Mouse (Mus musculus) urinary bladder, postnatal 14 days (tissue): Measurements from ENCODE around the gene Cxcl13.
A peak's percentile ranks its signal among the peaks of the same experiment; 100 is the strongest.
"Not testable (repeated sequence)": the region's sequence is repeated elsewhere in the genome, so short reads cannot be mapped to it uniquely, and the experiment has no call there.

Source experiments
- DNase-seq: peaks from one replicate; pipeline ENCODE4 v3.0.0; 2021; ENCODE audit warnings: low spot score

The Cxcl13 gene

DNA sequence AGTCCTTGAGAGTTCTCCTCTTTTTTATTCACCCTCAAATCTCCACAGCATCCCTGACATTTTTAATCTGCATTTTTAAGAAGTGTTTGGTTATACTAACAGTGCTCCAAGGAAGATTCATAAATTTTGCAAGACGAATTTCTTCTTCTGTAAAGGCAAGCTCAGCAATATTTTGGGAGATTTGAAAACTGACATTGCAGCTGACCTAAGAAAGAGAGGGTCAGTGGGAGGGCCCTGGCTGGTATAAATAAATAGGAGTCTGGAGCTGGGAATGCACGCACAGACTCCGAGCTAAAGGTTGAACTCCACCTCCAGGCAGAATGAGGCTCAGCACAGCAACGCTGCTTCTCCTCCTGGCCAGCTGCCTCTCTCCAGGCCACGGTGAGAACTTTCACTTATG is at the start of gene Cxcl13:
Gene Cxcl13 (plus strand): TSS at position 301 of the 400 bp plus-strand sequence.
- no peak for DNase-seq

DNA sequence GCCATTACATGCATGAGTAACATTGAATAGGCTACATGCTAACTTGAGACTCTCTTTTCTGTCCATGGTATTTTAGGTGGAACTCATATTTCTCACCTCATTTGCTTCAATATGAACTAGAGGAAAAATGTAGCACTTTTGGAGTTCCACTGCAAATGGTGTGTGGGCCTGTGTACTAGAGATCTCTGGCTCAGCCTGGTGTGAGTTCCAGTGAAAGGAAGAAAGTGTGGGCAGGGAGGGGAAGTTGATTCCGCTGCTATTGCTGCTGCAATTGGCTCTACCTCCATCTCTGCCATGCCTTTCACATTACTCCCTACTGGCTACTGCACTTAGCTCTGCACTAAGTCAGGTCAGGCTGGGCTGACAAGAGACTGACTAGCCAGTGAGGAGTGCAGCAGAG is 45.7 kb upstream of the Cxcl13 start:
- DNase-seq, result no peak

- DNase-seq, result no peak
Observed at GRCm38 (mm10) chr5:95918491-95918890, 38.3 kb upstream of the Cxcl13 start.

- DNase-seq, result no peak
Observed at GRCm38 (mm10) chr5:95924023-95924422, 32.7 kb upstream of the Cxcl13 start.

DNA sequence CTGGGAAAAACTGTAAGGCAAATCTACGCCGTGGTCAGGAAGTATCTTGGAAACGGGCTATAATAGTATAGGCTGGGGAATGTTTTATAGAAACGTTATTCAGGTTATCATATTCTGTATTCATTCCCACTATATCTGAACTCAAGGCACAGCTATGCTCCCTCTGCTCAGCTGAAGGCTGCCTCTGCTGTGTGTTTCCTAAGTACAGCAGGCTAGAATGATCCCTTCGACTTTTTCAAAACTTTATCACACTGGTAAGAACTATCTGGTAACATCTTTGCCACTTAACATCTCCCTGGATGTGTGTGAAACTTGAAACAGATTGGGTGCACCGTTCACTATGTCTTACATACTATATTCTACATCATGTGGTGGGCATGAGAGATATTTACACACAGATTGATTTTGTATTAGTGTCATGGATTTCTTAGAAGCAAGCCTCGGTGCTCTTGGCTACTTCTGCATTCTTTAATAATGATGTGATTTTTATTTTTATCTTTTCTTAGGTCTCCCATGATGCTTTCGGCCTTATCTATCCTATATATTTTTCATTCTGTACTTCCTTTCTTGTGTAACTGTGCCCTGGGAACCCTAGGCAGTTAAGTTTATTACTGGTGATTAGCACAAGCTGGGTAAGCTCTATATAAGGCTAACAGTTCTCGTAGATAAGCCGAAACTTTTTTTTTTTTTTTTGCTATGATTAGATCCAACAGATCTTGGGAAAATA is 31.4 kb upstream of the Cxcl13 start:
- DNase-seq, result no peak

- DNase-seq, result no peak
Observed at GRCm38 (mm10) chr5:95925931-95926263, 30.9 kb upstream of the Cxcl13 start.

DNA sequence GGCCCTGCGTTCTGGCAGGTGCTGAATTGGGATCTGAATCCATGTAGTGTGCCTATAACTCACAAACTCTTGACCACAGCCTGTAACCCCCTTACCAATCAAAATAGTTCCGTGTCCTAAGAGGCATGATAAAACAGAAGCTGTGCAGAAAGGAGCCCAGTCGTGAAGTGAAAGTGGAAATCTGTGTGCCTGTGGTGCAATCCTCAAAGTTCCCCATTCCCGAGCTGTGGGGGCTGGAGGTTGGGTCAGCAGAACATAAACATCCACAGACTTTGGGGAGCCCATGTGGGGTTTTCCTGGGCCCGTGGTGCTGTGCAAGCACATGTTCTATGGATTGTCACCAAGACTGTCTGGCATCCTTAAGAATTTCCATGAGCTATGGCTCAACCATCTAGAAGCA is 21.7 kb upstream of the Cxcl13 start:
- no peak for DNase-seq

- no peak for DNase-seq
Observed at GRCm38 (mm10) chr5:95936068-95936467, 20.7 kb upstream of the Cxcl13 start.

DNA sequence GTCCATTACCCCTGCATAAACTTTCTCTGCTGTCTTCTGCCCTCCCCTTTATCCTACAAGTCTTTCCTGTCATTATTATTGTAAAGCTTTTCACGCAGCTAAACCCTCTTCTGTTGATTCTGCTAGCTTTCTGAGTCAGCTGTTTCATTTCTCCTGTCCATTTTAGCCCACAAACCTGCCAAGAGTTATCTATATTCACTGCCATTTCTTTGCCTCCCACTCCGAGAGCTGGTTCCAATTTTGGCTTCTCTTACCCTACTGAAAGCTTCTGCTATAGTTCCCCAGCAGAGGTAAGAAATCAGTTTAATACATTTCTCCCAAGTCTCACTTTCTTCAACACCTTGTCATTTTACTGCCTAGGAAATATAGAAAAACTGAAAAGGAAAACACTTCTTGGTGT is 19.6 kb upstream of the Cxcl13 start:
- no peak for DNase-seq

- no peak for DNase-seq
Observed at GRCm38 (mm10) chr5:95938044-95938625, 18.6 kb upstream of the Cxcl13 start.

GRCm38 (mm10) chr5:95940682-95941221 is 16.0 kb upstream of the Cxcl13 start:
- DNase-seq, result no peak

DNA sequence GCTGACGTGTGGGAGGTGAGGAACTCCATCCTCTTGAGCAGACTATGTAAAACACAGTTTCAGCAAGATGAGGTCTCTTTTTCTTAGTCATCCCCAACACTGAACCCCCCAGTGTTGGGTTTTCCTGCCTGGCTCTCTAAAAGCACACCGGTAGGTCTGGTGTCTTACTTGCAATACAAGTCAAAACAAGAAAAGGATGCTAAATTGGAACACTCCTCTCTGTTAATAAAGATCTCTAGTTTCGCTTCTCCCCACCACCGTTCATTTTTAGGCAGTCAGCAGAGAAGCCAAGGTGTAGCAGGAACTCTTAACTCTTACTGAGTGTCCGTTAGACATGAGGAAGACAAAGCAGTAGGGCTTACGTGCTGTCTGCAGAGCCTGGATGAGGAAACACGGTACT is 15.2 kb upstream of the Cxcl13 start:
- DNase-seq, result no peak

- DNase-seq, result no peak
Observed at GRCm38 (mm10) chr5:95945120-95945519, 11.6 kb upstream of the Cxcl13 start.

DNA sequence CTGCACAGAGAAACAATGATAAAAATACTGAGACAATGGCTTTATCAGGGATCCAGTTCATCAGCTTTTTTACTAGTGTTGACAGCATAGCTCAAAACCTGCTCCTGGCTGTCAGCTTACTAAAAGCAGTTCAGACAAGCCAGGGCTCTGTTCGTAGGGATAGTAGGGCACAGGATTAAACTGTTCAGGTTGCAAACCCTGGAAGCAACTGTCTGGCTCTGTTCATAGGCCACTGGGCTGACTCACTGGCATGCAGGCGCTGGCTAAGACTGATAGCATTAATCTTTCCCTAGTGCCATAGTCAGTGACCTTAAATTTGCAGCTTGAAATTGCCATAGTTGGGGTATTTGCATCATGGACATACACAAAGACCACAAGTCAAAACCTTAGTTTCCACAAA is 10.4 kb upstream of the Cxcl13 start:
- DNase-seq, result no peak

DNA sequence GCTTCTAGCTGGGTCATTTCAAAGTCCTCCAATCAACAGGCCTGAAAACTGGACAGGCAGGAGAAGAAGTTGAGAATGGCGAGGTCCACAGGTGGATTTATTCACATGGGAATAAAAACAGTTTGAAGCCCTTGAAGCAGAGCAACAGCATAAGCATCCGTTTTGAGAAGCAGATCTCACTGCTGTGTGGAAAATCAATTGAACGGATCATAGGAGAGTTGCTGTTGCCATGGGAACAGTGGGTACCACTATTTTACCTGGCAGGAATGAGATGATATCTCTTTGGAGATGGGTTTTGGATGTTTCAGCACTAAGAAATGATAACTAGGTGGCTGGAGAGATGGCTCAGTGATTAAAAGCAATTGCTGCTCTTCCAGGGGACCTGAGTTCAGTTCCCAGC is 8.1 kb upstream of the Cxcl13 start:
- no peak for DNase-seq

GRCm38 (mm10) chr5:95949946-95950701 is 6.6 kb upstream of the Cxcl13 start:
- DNase-seq, result peak; percentile 45

- no peak for DNase-seq
Observed at GRCm38 (mm10) chr5:95964940-95965339, 8.2 kb downstream of the Cxcl13 start.

DNA sequence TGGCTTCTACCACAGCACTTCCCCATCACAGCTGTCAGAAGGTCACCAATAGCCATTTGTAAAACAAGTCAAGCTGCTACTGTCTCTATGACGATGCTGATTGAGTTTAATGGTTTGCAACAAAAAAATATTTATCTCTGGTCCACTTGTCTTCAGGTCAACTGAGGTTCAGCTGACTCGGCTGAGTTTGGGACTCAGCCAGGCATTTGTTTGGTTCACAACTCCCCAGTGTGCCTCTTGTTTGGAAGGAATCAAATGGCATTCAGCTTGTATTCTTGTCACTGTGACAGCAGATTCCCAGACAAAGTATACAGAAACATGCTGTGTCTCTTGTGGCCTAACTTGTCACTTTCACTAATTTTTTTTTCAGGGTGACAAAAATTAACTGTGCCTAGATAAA is 9.9 kb downstream of the Cxcl13 start:
- no peak for DNase-seq

GRCm38 (mm10) chr5:95970845-95971244 is 14.1 kb downstream of the Cxcl13 start:
- DNase-seq, result peak; percentile 76

DNA sequence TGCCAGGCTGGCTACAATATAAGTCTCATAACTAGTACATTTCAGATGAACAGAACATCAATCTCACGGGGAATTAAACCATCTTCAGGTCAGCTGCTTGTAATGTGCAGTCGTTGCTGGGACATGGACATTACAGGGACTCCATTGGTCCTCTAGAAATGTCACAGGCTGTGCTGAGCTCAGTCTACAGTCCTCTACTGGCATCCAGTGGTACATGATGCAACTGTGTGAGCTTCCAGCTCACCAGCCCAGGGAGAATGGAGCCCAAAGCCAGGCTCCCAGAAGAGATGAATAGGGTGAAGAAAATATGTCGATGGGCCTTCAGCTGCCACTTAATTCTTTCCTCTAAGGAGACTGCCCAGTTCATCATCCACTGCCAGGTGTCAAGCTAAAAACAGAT is 15.5 kb downstream of the Cxcl13 start:
- no peak for DNase-seq

GRCm38 (mm10) chr5:95973806-95974205 is 17.1 kb downstream of the Cxcl13 start:
- not testable (repeated sequence) for DNase-seq

DNA sequence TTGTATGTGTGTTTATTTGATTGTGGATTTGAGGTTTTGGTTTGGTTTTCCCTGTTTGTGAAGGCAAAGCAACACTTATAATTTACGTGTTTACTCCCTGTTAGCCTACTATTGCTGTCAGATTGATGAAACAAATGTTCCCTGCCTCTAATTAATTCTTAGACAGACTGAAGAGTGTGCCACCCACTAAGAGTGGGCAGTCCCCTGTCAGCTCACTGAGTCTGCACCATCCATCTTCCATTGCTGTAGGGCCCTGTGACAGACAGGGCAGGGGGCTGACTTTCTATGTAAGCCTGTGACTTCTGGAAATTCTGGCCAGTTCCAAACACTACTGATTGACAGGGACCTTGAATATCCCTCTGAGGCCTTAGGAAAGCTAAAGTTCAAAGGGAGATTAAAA is 19.5 kb downstream of the Cxcl13 start:
- DNase-seq, result no peak
